Mouse (Mus musculus) E14TG2a.4 (cell line): Measurements from ENCODE around the gene Coq8b.

ENCODE experiments used
- H3K27me3 ChIP-seq: 2 replicates; pipeline ENCODE4 v1.6.1; 2014; ENCODE audit warnings: low read length, control low read depth; ENCODE audit not compliant: insufficient read depth
- H3K36me3 ChIP-seq: 2 replicates; pipeline ENCODE4 v1.6.1; 2014; ENCODE audit warnings: low read length, control low read depth; ENCODE audit not compliant: insufficient read depth
- H3K4me1 ChIP-seq: replicated peaks from 2 replicates; pipeline ENCODE4 v1.6.1; 2014; ENCODE audit warnings: low read depth, low read length, control low read depth
- H3K4me3 ChIP-seq: replicated peaks from 2 replicates; pipeline ENCODE4 v1.5.1; 2014; ENCODE audit warnings: mild to moderate bottlenecking, low read length
- H3K9me3 ChIP-seq: 2 replicates; pipeline ENCODE4 v1.6.1; 2014; ENCODE audit warnings: low read length, control low read depth
- CTCF ChIP-seq: conservative IDR thresholded peaks from 2 replicates; pipeline ENCODE4 v1.5.1; 2014; ENCODE audit warnings: low read length
- NANOG ChIP-seq: IDR thresholded peaks from 2 replicates; pipeline ENCODE4 v1.6.1; 2014; ENCODE audit warnings: borderline replicate concordance, low read length, mixed read lengths
- POU5F1 ChIP-seq: IDR thresholded peaks from 2 replicates; pipeline ENCODE4 v1.6.1; 2014; ENCODE audit warnings: low read length, borderline replicate concordance

Gene Coq8b

DNA sequence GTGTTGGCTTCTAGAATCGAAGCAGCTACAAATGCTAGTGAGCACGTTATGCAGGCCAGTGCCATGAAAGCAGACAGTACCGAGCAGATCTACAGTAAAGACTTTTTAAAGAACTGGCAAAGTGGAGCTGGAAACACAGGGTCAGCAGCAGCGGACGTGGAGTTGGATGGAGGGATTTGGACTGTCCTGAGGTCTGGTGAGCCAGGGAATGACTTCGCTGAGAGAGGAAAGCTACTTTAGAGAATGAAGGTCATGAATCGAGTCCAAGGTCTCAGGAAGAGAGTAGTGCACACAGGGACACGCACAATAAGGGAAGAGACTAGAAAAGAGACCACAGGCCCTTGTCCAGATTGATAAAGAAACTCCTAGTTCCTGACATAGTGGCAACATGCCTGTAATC lies 35.2 kb upstream of the Coq8b start:
- Histone ChIP-seq H3K4me3 (peak overlapping the region; percentile 66), H3K27me3 (no peaks in the 10 kb centered on the region), H3K36me3 (peaks cover 71% of the 10 kb centered on the region), H3K9me3 (no peaks in the 10 kb centered on the region), H3K4me1 (peaks cover 67% of the 10 kb centered on the region)
- no peak for TF ChIP-seq CTCF
- no peak for TF ChIP-seq NANOG
- TF ChIP-seq POU5F1, result no peak

- no peak for TF ChIP-seq POU5F1
- TF ChIP-seq CTCF, result no peak
- no peak for TF ChIP-seq NANOG
- no peaks in the 10 kb centered on the region for H3K27me3 ChIP-seq
These were observed 34.5 kb upstream of the Coq8b start for GRCm38 (mm10) chr7:27198355-27198754.

GRCm38 (mm10) chr7:27198779-27199178 lies 34.0 kb upstream of the Coq8b start:
- Histone ChIP-seq H3K36me3 (peaks cover 71% of the 10 kb centered on the region), H3K27me3 (no peaks in the 10 kb centered on the region), H3K4me3 (0 out of 2 replicates have a peak overlapping the region, but pooled peaks have one; percentile 24), H3K4me1 (peaks cover 67% of the 10 kb centered on the region), H3K9me3 (no peaks in the 10 kb centered on the region)
- no peak for TF ChIP-seq POU5F1
- peak; percentile 23; the same call in 1 of the 2 replicates for TF ChIP-seq NANOG
- no peak for TF ChIP-seq CTCF

More at GRCm38 (mm10) chr7:27198355-27198754, 34.5 kb upstream of the Coq8b start:
- Histone ChIP-seq H3K9me3 (no peaks in the 10 kb centered on the region), H3K4me1 (peaks cover 67% of the 10 kb centered on the region), H3K36me3 (peaks cover 71% of the 10 kb centered on the region), H3K4me3 (0 out of 2 replicates have a peak overlapping the region, but pooled peaks have one; percentile 24)

DNA sequence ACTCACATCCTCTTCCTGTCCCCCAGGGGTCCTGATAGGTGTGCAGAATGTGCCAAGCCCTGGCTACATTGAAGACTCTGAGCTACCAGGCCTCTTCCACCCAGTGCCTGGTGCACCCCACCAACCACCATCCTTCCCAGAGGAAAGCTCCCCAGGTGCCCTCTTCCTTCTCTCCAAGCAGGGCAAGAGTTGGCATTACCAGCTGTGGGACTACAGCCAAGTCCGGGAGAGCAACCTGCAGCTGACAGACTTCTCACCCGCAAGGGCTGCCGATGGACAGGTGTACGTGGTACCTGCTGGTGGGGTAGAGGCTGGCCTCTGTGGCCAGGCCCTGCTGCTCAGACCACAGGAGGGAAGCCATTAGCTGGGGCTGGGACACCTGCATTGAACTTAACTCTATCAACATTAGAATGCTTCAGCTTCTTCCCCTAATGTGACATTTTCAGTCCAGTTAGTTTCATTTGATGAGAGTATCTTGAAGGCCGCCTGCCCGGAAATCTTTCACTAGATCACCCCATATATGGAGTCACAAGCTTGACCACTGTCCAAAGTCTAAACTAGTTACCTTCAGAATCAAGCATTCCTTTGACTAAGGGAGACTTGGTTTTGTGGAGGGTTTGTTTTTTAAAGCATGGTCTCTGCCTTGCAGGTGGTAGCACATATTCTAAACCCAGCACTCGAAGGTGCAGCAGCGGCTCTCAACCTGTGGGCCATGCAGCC lies 28.9 kb upstream of the Coq8b start:
- Histone ChIP-seq H3K9me3 (no peaks in the 10 kb centered on the region), H3K36me3 (peaks cover 88% of the 10 kb centered on the region), H3K4me1 (peaks cover 38% of the 10 kb centered on the region), H3K4me3 (no peak overlapping the region), H3K27me3 (no peaks in the 10 kb centered on the region)
- no peak for TF ChIP-seq POU5F1
- TF ChIP-seq NANOG, result no peak
- no peak for TF ChIP-seq CTCF

- Histone ChIP-seq H3K4me1 (peaks cover 23% of the 10 kb centered on the region), H3K27me3 (no peaks in the 10 kb centered on the region), H3K36me3 (peaks cover 92% of the 10 kb centered on the region), H3K4me3 (no peak overlapping the region), H3K9me3 (no peaks in the 10 kb centered on the region)
- TF ChIP-seq CTCF (no peak), NANOG (no peak), POU5F1 (no peak)
These were observed 20.2 kb upstream of the Coq8b start for GRCm38 (mm10) chr7:27212626-27213025.

GRCm38 (mm10) chr7:27218586-27218985 lies 14.2 kb upstream of the Coq8b start:
- Histone ChIP-seq H3K27me3 (no peaks in the 10 kb centered on the region), H3K36me3 (peaks cover 76% of the 10 kb centered on the region), H3K4me1 (peaks cover 49% of the 10 kb centered on the region), H3K9me3 (no peaks in the 10 kb centered on the region), H3K4me3 (no peak overlapping the region)
- TF ChIP-seq CTCF, result no peak
- TF ChIP-seq NANOG, result no peak
- no peak for TF ChIP-seq POU5F1

DNA sequence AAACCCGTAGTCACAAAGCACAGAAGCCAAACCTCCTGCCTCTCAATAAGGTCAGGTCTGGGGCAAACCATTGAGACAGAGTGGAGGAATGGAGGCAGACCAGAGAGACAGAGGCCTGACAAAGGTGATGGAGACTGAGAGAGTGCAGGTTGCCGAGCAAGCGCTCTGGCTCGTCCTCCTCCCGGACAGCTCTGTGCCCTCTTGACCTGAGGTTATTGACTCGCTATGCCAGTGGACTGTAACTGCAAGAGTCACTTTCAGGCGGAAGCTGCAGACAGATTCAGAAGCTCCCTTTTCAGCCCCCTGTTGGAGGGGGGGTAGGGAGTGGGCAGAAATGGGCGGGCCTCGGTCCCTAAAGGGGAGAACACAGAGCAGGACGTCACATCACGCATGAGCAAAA lies 12.9 kb upstream of the Coq8b start:
- Histone ChIP-seq H3K9me3 (no peaks in the 10 kb centered on the region), H3K36me3 (peaks cover 72% of the 10 kb centered on the region), H3K27me3 (no peaks in the 10 kb centered on the region), H3K4me1 (peaks cover 63% of the 10 kb centered on the region), H3K4me3 (no peak overlapping the region)
- no peak for TF ChIP-seq NANOG
- no peak for TF ChIP-seq POU5F1
- no peak for TF ChIP-seq CTCF

DNA sequence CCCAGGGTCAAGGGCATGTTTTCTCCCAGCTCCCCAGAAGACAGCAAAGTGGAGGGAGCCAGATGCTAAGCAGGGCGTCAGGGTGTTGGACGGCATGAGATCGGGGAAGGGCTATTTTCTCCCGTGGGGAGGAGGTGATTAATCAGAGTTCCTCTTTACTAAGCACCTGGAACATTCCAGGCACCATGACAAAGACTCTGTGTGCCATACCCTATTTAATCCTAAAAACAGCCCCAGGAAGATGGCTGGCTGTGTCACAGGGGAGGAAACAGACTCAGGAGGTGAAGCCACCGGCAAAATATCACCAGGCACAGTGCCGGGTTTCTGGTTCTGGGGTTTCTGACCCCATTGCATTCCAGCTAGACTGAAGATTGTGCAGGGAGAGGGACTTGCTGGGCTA lies 10.9 kb upstream of the Coq8b start:
- no peak overlapping the region for H3K4me3 ChIP-seq
- H3K9me3 ChIP-seq, result no peaks in the 10 kb centered on the region
- TF ChIP-seq NANOG, result no peak
- no peak for TF ChIP-seq CTCF
- no peaks in the 10 kb centered on the region for H3K27me3 ChIP-seq
- H3K36me3 ChIP-seq, result peaks cover 65% of the 10 kb centered on the region
- H3K4me1 ChIP-seq, result peaks cover 80% of the 10 kb centered on the region

- H3K36me3 ChIP-seq, result peaks cover 61% of the 10 kb centered on the region
- H3K4me3 ChIP-seq, result no peak overlapping the region
- peaks cover 5% of the 10 kb centered on the region for H3K27me3 ChIP-seq
- TF ChIP-seq NANOG, result no peak
- no peak for TF ChIP-seq POU5F1
- TF ChIP-seq CTCF, result no peak
- H3K9me3 ChIP-seq, result no peaks in the 10 kb centered on the region
- H3K4me1 ChIP-seq, result peaks cover 86% of the 10 kb centered on the region
These were observed 10.3 kb upstream of the Coq8b start for GRCm38 (mm10) chr7:27222538-27222937.
